Mouse (Mus musculus) ES-E14 (cell line): ENCODE data around the gene Rtn4. TPM values are rescaled to one million over a fixed set of nuclear protein-coding genes. Genes with fewer than 3 reads are reported as not detected.

ENCODE experiments used
- DNase-seq: peaks from one replicate; pipeline ENCODE4 v3.0.0-alpha.2; 2013; ENCODE audit warnings: low read depth, low spot score
- H3K27ac ChIP-seq: 2 replicates; pipeline ENCODE4 v1.5.1; 2012; ENCODE audit warnings: low read depth, mild to moderate bottlenecking, low read length, moderate library complexity, mixed read lengths; ENCODE audit not compliant: poor library complexity, insufficient read depth, severe bottlenecking
- H3K36me3 ChIP-seq: 2 replicates; pipeline ENCODE4 v1.6.1; 2012; ENCODE audit warnings: mild to moderate bottlenecking, low read length, moderate library complexity, mixed read lengths; ENCODE audit not compliant: control insufficient read depth, poor library complexity, insufficient read depth, severe bottlenecking
- H3K4me1 ChIP-seq, 2 experiments: fragments of 150-350 bp in 1 of 2; sonication (generic) in 1 of 2; 2 replicates each; pipeline ENCODE4 v1.6.1; 2012; ENCODE audit warnings: low read length in 2 of 2, mild to moderate bottlenecking in 1 of 2, mixed read lengths in 1 of 2; ENCODE audit not compliant: control insufficient read depth in 2 of 2, insufficient read depth in 2 of 2, poor library complexity in 1 of 2
- H3K4me3 ChIP-seq, 2 experiments: fragments of 150-350 bp in 1 of 2; sonication (generic) in 1 of 2; 2 replicates each; pipeline ENCODE4 v1.5.1; 2012; ENCODE audit warnings: low read length in 2 of 2, low read depth in 1 of 2, mild to moderate bottlenecking in 1 of 2, mixed read lengths in 1 of 2; ENCODE audit not compliant: insufficient read depth in 1 of 2, poor library complexity in 1 of 2, severe bottlenecking in 1 of 2
- H3K9ac ChIP-seq: 2 replicates; pipeline ENCODE4 v1.6.1; 2012; ENCODE audit warnings: low read depth, mild to moderate bottlenecking, low read length, mixed read lengths; ENCODE audit not compliant: poor library complexity, insufficient read depth, severe bottlenecking
- H3K9me3 ChIP-seq: fragments of 150-350 bp; sonication (generic); 2 replicates; pipeline ENCODE4 v1.6.1; 2012; ENCODE audit warnings: low read depth, mild to moderate bottlenecking, low read length; ENCODE audit not compliant: control insufficient read depth, insufficient read depth
- CHD2 ChIP-seq: IDR thresholded peaks from 2 replicates; pipeline ENCODE4 v1.6.1; 2014; ENCODE audit warnings: mild to moderate bottlenecking, low read depth, low read length, inconsistent platforms
- HCFC1 ChIP-seq: IDR thresholded peaks from 2 replicates; pipeline ENCODE4 v1.6.1; 2012; ENCODE audit warnings: low read length, inconsistent platforms, borderline replicate concordance; ENCODE audit not compliant: insufficient read depth
- MAFK ChIP-seq: IDR thresholded peaks from 2 replicates; pipeline ENCODE4 v1.6.1; 2014; ENCODE audit warnings: mild to moderate bottlenecking, low read depth, low read length, inconsistent platforms; ENCODE audit not compliant: insufficient read depth
- ZC3H11A ChIP-seq: IDR thresholded peaks from 2 replicates; pipeline ENCODE4 v1.6.1; 2012; ENCODE audit warnings: low read depth, mild to moderate bottlenecking, inconsistent platforms, low read length, borderline replicate concordance
- ZNF384 ChIP-seq: IDR thresholded peaks from 2 replicates; pipeline ENCODE4 v1.6.1; 2012; ENCODE audit warnings: low read depth, low read length, inconsistent platforms
- in situ Hi-C, 2 experiments: fragments of 600-800 bp; cut with MboI; formaldehyde crosslinking; loops; one replicate each; pipeline ENCODE4 v1.15.1; 2025; ENCODE audit warnings: low sequenced_read_pairs in 2 of 2, inconsistent platforms in 1 of 2; ENCODE audit not compliant: unreplicated experiment in 2 of 2
- total RNA-seq: library from RNA; depleted of rRNA; stranded (reverse); fragments of 300-350 nt; gene quantifications from 2 replicates; pipeline ENCODE4 v1.2.3, GENCODE M21; 2012

Gene Rtn4
- total RNA-seq, 1 experiment = 368 TPM

- Histone ChIP-seq H3K9me3 (no peaks in the 10 kb centered on the region), H3K36me3 (no peaks in the 10 kb centered on the region), H3K4me1 (no peaks in the 10 kb centered on the region; a peak in 3 of 4 replicates), H3K4me3 (no peak overlapping the region), H3K9ac (no peak overlapping the region), H3K27ac (no peak overlapping the region)
- in situ Hi-C loops = no loop called here
- TF ChIP-seq HCFC1 (no peak), CHD2 (no peak), ZNF384 (no peak), MAFK (no peak), ZC3H11A (no peak)
- no peak for DNase-seq
Measured at GRCm38 (mm10) chr11:29725610-29726009, 32.9 kb downstream of the Rtn4 start.

- no peak for TF ChIP-seq ZC3H11A
- no peak for TF ChIP-seq HCFC1
- no peak for TF ChIP-seq CHD2
- no peak for TF ChIP-seq MAFK
- no peak for TF ChIP-seq ZNF384
- Histone ChIP-seq H3K9ac (no peak overlapping the region), H3K4me3 (no peak overlapping the region), H3K27ac (no peak overlapping the region), H3K36me3 (no peaks in the 10 kb centered on the region), H3K4me1 (no peaks in the 10 kb centered on the region; a peak in 1 of 4 replicates), H3K9me3 (no peaks in the 10 kb centered on the region)
- no peak for DNase-seq
- in situ Hi-C loops = no loop called here
Measured at GRCm38 (mm10) chr11:29727901-29728300, 35.2 kb downstream of the Rtn4 start.

GRCm38 (mm10) chr11:29739752-29740151 lies 47.0 kb downstream of the Rtn4 start:
- H3K9ac ChIP-seq = no peak overlapping the region
- H3K36me3 ChIP-seq = peaks cover 9% of the 10 kb centered on the region
- H3K4me3 ChIP-seq = no peak overlapping the region
- no peak overlapping the region for H3K27ac ChIP-seq
- H3K4me1 ChIP-seq = no peaks in the 10 kb centered on the region
- TF ChIP-seq MAFK = no peak
- TF ChIP-seq ZNF384 = no peak
- no peak for TF ChIP-seq ZC3H11A
- TF ChIP-seq HCFC1 = no peak
- TF ChIP-seq CHD2 = no peak
- in situ Hi-C loops = no loop called here
- H3K9me3 ChIP-seq = no peaks in the 10 kb centered on the region
- no peak for DNase-seq

- peaks cover 12% of the 10 kb centered on the region for H3K36me3 ChIP-seq
Measured at GRCm38 (mm10) chr11:29744760-29745430, 52.1 kb downstream of the Rtn4 start.

More at GRCm38 (mm10) chr11:29744760-29745430, 52.1 kb downstream of the Rtn4 start:
- no peak overlapping the region for H3K27ac ChIP-seq
- H3K9me3 ChIP-seq = no peaks in the 10 kb centered on the region
- DNase-seq = no peak
- peaks cover 2 to 19% of the 10 kb centered on the region in 2 experiments; a peak in 2 of 4 replicates for H3K4me1 ChIP-seq
- in situ Hi-C loops = no loop called here
- no peak overlapping the region for H3K9ac ChIP-seq
- TF ChIP-seq ZNF384 (no peak), CHD2 (no peak), HCFC1 (no peak), ZC3H11A (no peak), MAFK (no peak)
- H3K4me3 ChIP-seq = no peak overlapping the region
